Mouse (Mus musculus) thymus, postnatal 25 days (tissue): Measurements from ENCODE around the gene Cstf3.

Experiments used
- DNase-seq: peaks from one replicate; pipeline ENCODE4 v3.0.0; 2022

The Cstf3 gene

GRCm38 (mm10) chr2:104714254-104714691 lies 124.0 kb downstream of the Cstf3 start:
- no peak for DNase-seq
